Mouse (Mus musculus) retina, embryonic 14.5 days (tissue): ENCODE results near the gene Cyb5rl.

Experiments used
- DNase-seq: peaks from one replicate; pipeline ENCODE4 v3.0.0-alpha.2; 2015; ENCODE audit warnings: low spot score

The Cyb5rl gene

GRCm38 (mm10) chr4:107061560-107061959 lies 5.2 kb upstream of the Cyb5rl start:
- no peak for DNase-seq

GRCm38 (mm10) chr4:107063214-107063613 lies 3.6 kb upstream of the Cyb5rl start:
- DNase-seq: no peak

GRCm38 (mm10) chr4:107064394-107065098 lies 2.2 kb upstream of the Cyb5rl start:
- DNase-seq: no peak

GRCm38 (mm10) chr4:107067151-107067840 lies 508 bp downstream of the Cyb5rl start:
- DNase-seq: peak; percentile 41

GRCm38 (mm10) chr4:107072343-107072742 lies 5.6 kb downstream of the Cyb5rl start:
- DNase-seq: no peak

- DNase-seq: peak; percentile 38
Measured at GRCm38 (mm10) chr4:107075456-107075855, 8.7 kb downstream of the Cyb5rl start.

GRCm38 (mm10) chr4:107078894-107079293 lies 12.1 kb downstream of the Cyb5rl start:
- DNase-seq: no peak

- no peak for DNase-seq
Measured at GRCm38 (mm10) chr4:107079716-107080115, 12.9 kb downstream of the Cyb5rl start.

- DNase-seq: no peak
Measured at GRCm38 (mm10) chr4:107082185-107082584, 15.4 kb downstream of the Cyb5rl start.

GRCm38 (mm10) chr4:107083126-107083525 lies 16.3 kb downstream of the Cyb5rl start:
- DNase-seq: no peak

- DNase-seq: no peak
Measured at GRCm38 (mm10) chr4:107084343-107084742, 17.6 kb downstream of the Cyb5rl start.

- DNase-seq: peak; percentile 65
Measured at GRCm38 (mm10) chr4:107084858-107085257, 18.1 kb downstream of the Cyb5rl start.

- DNase-seq: no peak
Measured at GRCm38 (mm10) chr4:107091696-107092095, 24.9 kb downstream of the Cyb5rl start.

GRCm38 (mm10) chr4:107094484-107095187 lies 27.8 kb downstream of the Cyb5rl start:
- DNase-seq: no peak

GRCm38 (mm10) chr4:107096043-107096442 lies 29.3 kb downstream of the Cyb5rl start:
- peak; percentile 37 for DNase-seq

- no peak for DNase-seq
Measured at GRCm38 (mm10) chr4:107096841-107097373, 30.1 kb downstream of the Cyb5rl start, which contains the start of gene Cdcp2. Gene Cdcp2, plus strand, starts transcription at chr4:107096891.

GRCm38 (mm10) chr4:107097871-107098270 lies 31.1 kb downstream of the Cyb5rl start:
- no peak for DNase-seq

GRCm38 (mm10) chr4:107098375-107098774 lies 31.6 kb downstream of the Cyb5rl start:
- DNase-seq: no peak

- DNase-seq: no peak
Measured at GRCm38 (mm10) chr4:107098791-107099525, 32.2 kb downstream of the Cyb5rl start.

- no peak for DNase-seq
Measured at GRCm38 (mm10) chr4:107102220-107102619, 35.4 kb downstream of the Cyb5rl start.

- DNase-seq: no peak
Measured at GRCm38 (mm10) chr4:107106777-107107176, 40.0 kb downstream of the Cyb5rl start.

GRCm38 (mm10) chr4:107108291-107108731 lies 41.5 kb downstream of the Cyb5rl start:
- DNase-seq: no peak
